Mouse (Mus musculus) right cerebral cortex, adult 18-20 months (tissue): Measurements from ENCODE around the gene Cenpb.

ENCODE experiments used
- DNase-seq: peaks from one replicate; pipeline ENCODE4 v3.0.0; 2022; ENCODE audit warnings: mixed read lengths

The Cenpb gene

GRCm38 (mm10) chr2:131135521-131136139, 44.2 kb downstream of the Cenpb start:
- DNase-seq: no peak

GRCm38 (mm10) chr2:131134826-131135400, 45.0 kb downstream of the Cenpb start:
- no peak for DNase-seq

GRCm38 (mm10) chr2:131134381-131134780, 45.5 kb downstream of the Cenpb start:
- no peak for DNase-seq

- no peak for DNase-seq
Measured at GRCm38 (mm10) chr2:131132930-131133547, 46.8 kb downstream of the Cenpb start, which contains the start of gene Gm11037. TSS of gene Gm11037 (plus strand) at chr2:131133497.

GRCm38 (mm10) chr2:131132111-131132888, 47.6 kb downstream of the Cenpb start:
- DNase-seq: no peak

- no peak for DNase-seq
Measured at GRCm38 (mm10) chr2:131130849-131131248, 49.0 kb downstream of the Cenpb start.

- DNase-seq: no peak
Measured at GRCm38 (mm10) chr2:131129836-131130235, 50.0 kb downstream of the Cenpb start.

- DNase-seq: no peak
Measured at GRCm38 (mm10) chr2:131128636-131129157, 51.2 kb downstream of the Cenpb start.

- DNase-seq: no peak
Measured at GRCm38 (mm10) chr2:131128211-131128610, 51.7 kb downstream of the Cenpb start.

- no peak for DNase-seq
Measured at GRCm38 (mm10) chr2:131127161-131127730, 52.6 kb downstream of the Cenpb start, which contains the start of gene Hspa12b. TSS of gene Hspa12b (plus strand) at chr2:131127280.

GRCm38 (mm10) chr2:131125964-131126815, 53.7 kb downstream of the Cenpb start:
- no peak for DNase-seq
